Mouse (Mus musculus) hindlimb bud, embryonic 11.5 days (tissue): ENCODE data around the gene Stkld1.

ENCODE experiments used
- DNase-seq: peaks from one replicate; pipeline ENCODE4 v3.0.0-alpha.2; 2012; ENCODE audit warnings: low read depth, low spot score; ENCODE audit errors: extremely low spot score

The Stkld1 gene

DNA sequence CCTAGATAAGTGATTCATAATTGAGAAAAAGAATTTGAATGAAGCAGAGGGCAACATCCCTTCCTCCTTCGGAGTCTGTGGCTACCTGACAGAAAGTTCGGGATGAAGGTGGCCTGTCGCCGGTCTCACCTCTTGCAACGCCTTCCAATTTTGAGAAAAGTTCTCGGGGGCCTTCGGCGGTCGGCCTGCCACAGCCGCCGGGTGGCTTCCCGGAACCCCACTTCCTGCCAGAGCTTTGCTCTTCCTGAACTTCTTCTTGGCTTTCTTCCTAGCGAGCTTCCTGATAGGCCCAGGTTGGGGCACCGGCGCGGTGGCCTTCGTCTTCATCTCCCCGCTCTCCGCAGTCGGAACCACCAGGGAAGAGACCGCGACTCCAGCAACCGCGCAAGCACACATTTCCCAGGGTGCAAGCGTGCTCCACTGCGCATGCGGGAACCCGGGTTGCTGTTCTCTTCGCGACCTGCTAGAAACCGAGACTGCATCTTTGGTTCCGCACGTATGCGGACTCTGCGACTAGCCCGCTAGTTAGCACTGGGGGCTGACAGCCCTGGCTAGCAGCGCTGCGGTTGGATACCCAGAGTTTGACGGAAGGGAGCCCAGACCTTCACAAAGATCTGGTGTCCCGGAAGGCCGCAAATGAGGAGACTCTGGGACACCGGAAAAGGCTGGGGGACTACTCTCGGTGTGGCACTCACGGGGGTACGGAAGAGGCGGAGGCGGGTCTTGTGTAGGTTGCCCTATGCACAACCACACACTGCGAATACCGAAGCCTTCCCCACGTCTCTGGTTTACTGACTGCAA is 30.3 kb downstream of the Stkld1 start, which contains the start of gene Rexo4:
Gene Rexo4, minus strand, starts transcription at position 464 of the 801 bp plus-strand sequence.
- DNase-seq = peak; percentile 94

DNA sequence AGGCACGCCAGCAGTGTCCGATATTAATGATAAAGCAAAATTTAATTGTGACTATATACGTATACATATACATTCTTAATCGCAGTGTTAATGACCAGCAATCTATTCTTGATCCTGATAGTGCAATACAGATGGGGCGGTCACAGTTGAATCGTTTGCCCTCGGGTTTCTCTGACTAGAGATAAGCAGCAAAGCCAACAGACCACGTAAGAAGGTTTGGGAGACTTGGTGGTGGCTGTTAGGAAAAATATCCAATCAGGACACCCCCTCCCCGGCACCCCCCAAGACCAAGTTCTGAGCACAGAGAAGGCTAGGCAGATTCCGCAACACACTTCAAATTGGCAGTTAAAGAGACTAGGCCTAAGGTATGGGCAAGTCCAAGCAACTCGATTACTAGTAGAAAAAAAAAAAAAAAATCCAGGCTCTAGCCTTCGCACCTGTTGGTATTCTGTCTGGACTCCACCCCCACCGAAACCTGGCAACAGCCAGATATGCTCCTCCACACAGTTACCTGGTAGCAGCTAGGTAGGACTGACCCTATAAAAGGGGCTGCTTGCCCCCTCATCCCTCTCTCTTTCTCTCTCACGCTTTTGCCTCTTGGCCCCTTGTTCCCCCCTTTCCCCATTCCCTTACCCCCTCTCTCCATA is 31.0 kb downstream of the Stkld1 start:
- DNase-seq = no peak

DNA sequence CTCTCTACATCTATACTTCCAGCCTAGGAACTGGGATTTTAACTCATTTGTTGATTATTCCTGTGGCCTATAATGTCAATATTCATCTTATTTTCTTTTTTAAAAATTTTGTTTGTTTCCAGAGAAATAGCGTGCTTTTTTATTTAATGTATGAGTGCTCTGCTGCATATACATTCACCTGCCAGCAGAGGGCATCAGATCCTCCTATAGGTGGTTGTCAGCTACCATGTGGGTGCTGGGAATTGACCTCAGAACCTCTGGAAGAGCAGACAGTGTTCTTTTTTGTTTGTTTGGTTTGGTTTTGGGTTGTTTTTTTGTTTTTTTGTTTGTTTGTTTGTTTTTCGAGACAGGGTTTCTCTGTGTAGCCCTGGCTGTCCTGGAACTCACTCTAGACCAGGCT is 33.4 kb downstream of the Stkld1 start:
- DNase-seq = no peak

DNA sequence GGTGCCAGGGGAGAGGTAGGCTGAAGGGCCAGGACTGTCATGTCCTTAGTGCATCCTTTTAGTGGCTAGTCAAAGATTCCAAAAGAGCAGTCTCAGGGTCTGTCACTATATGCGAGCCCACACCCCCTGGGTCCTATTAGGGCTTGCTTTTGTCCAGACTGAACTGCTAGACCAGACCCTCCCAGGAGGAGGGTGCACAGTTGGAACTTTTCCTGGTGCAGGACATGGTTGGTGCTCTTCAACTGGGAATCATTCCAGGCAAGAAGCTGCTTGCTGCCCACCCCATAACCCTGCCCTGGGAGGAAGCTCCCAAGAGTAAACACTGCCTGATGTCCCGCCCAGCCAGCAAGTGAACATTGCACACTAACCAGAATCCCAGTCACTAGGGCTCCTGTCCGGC is 39.3 kb downstream of the Stkld1 start, which contains the start of gene Adamts13:
Gene Adamts13, plus strand, starts transcription at position 301 of the 400 bp plus-strand sequence.
- DNase-seq = no peak

DNA sequence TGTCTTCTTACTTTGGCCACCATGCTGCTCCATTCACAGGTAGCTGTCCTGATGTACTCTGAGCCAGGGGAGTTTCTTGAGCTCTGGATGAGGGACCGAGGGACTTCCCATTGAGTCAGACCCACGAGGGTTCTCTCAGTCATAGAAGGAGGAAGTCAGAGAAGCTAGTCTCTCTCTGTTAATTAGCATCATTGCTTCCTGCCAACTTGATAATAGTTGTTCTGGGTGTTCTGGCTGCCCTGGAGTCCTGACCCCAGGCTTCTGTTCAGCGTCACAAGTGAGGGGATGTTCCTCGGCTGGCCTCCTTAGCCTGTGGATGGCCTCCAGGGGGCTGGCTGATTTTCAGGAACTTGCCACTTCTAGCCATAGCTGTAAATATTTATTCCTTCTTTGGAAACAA is 40.1 kb downstream of the Stkld1 start:
- no peak for DNase-seq

DNA sequence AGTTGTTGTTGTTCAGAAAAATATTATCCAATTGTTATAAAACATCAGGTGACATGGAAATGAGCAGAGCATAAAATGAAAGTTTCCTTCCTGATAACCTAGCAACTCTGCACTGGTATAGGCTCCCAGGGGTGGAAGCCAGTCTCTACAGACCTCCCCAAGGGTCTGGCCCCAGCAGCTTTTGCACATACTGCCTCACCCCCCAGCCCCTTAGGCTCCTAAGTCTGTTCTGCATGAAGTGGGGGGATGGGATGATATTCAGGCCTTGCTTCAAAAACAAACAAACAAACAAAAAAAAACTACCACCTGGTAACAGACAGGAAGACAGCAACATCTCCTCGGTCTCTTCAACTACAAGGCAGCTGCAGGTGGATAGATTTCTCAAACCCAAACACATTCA is 46.5 kb downstream of the Stkld1 start:
- no peak for DNase-seq

DNA sequence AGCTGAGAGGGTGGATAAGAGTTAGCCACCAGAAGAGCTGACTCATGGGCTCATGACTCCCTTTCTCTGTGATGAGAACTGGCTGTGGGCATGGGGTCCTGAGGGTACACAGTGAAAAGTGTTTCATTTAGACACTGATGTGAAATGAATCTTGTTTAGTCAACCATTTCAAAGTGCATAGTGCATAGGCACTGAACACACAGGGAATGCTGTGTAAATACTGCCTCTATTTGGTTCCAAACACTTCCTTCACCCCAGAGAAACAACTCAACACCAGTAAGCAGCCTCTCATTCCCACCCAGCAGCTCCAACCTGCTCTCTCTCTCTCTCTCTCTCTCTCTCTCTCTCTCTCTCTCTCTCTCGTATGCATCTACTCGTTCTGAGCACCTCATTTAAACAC is 50.3 kb downstream of the Stkld1 start:
- no peak for DNase-seq

DNA sequence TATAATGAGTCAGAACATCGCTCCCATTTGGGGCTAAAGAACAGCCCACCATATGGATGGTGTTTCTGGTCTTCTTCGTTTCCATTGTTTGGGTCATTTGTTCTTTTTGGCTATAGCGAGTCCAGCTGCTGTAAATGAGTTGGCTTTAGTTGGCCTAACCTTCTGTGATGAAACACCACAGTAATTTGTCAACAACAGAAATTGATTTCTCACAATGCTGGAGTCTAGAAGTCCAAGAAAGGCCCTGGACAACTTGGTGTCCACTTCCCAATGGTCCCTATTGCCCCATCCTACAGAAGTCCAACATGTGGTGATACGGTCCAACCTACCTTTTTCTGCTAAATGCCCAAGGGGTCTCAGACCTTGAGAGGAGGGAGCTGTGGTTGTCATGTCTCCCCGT is 50.8 kb downstream of the Stkld1 start:
- no peak for DNase-seq

DNA sequence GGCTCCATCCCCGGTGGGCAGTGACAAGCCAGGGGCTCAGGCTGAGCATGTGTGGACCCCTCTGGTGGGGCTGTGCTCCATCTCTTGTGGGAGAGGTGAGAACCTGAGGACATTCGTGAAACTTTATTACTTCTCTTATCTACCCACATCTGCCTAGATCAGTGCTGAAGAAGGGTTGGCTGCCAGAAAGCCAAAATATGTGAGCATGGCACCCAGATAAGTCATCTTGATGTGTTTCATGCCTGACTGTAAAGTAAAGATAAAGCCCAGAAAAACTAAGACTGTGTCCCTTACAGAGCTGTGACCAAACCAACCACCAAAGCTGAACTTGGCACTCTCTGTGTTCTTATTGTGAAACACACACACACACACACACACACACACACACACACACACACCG is 60.1 kb downstream of the Stkld1 start:
- no peak for DNase-seq

DNA sequence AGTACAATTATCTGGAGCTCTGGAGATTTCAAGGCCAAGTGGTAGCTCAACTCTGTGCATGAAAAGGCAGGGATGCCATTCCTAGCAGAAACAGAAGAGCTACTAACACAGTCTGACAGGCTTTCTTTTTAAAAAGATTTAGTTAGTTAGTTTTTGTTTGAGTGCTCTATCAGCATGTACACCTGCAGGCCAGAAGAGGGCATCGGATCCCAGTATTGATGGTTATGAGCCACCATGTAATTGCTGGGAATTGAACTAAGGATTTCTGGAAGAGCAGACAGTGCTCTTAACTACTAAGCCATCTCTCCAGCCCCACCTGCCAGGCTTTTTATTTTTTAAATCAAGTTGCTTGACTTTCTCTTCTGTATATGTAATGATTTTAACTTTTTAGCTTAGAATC is 63.7 kb downstream of the Stkld1 start:
- no peak for DNase-seq

DNA sequence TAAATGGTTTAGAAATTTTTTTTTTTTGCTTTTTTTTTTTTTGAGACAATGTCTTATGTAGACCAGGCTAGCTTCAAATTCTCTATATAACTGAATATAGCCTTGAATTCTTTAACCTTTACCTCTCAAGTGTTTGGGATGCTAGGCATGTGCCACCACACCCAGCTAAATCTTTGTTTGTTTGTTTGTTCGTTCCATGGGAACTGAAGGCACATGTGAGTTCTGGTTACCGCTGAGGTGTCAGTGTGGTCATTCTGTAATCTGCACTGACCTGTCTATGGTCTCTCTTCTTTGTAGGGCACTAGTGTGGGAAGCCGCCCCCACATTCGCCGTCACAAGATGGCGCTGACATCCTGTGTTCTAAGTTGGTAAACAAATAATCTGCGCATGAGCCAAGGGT is 64.1 kb downstream of the Stkld1 start:
- DNase-seq = no peak
